Mouse (Mus musculus): ENCODE measurements around the gene Krt24. TPM values are rescaled to one million over a fixed set of nuclear protein-coding genes. Genes with fewer than 3 reads are reported as not detected.

Krt24 gene
- total and polyA plus RNA-seq, 3 experiments, result not detected

GRCm38 (mm10) chr11:99283334-99283733 lies 1.7 kb downstream of the Krt24 start:
- DNase-seq (ENCODE audit: low spot score), result no peak
- Histone ChIP-seq H3K4me1 (ENCODE audit: insufficient read depth, low read depth, low read length) (no peaks in the 10 kb centered on the region), H3K4me3 (ENCODE audit: low read depth, low read length) (no peak overlapping the region), H3K9me3 (replicated peaks) (no peaks in the 10 kb centered on the region), H3K36me3 (replicated peaks) (no peaks in the 10 kb centered on the region), H3K27me3 (ENCODE audit: insufficient read depth, low read length) (peaks cover 10% of the 10 kb centered on the region; the same call in 1 of the 2 replicates)
- no peak for ATAC-seq (ENCODE audit: extremely low read depth, insufficient number of reproducible peaks, low FRiP score, poor library complexity, severe bottlenecking)
- no peak for TF ChIP-seq TAL1 (conservative IDR thresholded peaks at IDR 0.05; ENCODE audit: low read depth, low read length)
- no peak for TF ChIP-seq GATA2 (IDR thresholded peaks at IDR 0.05; ENCODE audit: borderline replicate concordance, low read depth, low read length)
- no peak for TF ChIP-seq POLR2AphosphoS5 (IDR thresholded peaks at IDR 0.05; ENCODE audit: insufficient replicate concordance, low read depth, low read length)
- no peak for TF ChIP-seq CTCF (IDR thresholded peaks at IDR 0.05; ENCODE audit: low read depth, low read length)
- TF ChIP-seq GATA1 (IDR thresholded peaks at IDR 0.05; ENCODE audit: borderline replicate concordance, low read length), result no peak

- Histone ChIP-seq H3K4me3 (ENCODE audit: low read depth, low read length) (no peak overlapping the region), H3K4me1 (ENCODE audit: insufficient read depth, low read depth, low read length) (no peaks in the 10 kb centered on the region), H3K27me3 (ENCODE audit: insufficient read depth, low read length) (peaks cover 10% of the 10 kb centered on the region; the same call in 1 of the 2 replicates), H3K36me3 (replicated peaks) (no peaks in the 10 kb centered on the region), H3K9me3 (replicated peaks) (no peaks in the 10 kb centered on the region)
- TF ChIP-seq GATA2 (IDR thresholded peaks at IDR 0.05; ENCODE audit: borderline replicate concordance, low read depth, low read length) (no peak), TAL1 (conservative IDR thresholded peaks at IDR 0.05; ENCODE audit: low read depth, low read length) (no peak), POLR2AphosphoS5 (IDR thresholded peaks at IDR 0.05; ENCODE audit: insufficient replicate concordance, low read depth, low read length) (no peak)
- no peak for DNase-seq (ENCODE audit: low spot score)
- no peak for ATAC-seq (ENCODE audit: extremely low read depth, insufficient number of reproducible peaks, low FRiP score, poor library complexity, severe bottlenecking)
These were observed 3.9 kb downstream of the Krt24 start for GRCm38 (mm10) chr11:99281116-99281515.

DNA sequence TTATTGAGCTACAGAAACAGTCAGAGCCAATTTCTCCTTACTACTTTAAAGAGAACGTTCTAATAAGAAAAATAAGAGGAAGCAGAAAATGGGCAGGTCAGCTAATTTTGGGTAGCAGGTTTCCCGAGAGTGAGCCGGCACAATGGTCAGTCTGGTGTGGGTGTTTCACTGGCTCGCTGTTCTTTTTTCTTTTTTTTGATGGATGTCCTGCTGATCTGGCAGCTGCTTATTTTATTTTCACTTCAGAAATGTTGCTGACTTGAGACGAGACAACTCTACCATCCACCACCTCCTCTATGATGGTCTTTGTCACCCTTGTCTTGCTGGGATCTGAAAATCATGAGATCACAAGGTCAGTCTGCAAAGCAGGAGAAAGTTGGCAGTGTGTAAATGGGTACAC lies 5.1 kb downstream of the Krt24 start:
- Histone ChIP-seq H3K27me3 (ENCODE audit: insufficient read depth, low read length) (peaks cover 9% of the 10 kb centered on the region; the same call in 1 of the 2 replicates), H3K36me3 (replicated peaks) (no peaks in the 10 kb centered on the region), H3K4me1 (ENCODE audit: insufficient read depth, low read depth, low read length) (no peaks in the 10 kb centered on the region), H3K4me3 (ENCODE audit: low read depth, low read length) (no peak overlapping the region), H3K9me3 (replicated peaks) (no peaks in the 10 kb centered on the region)
- no peak for DNase-seq (ENCODE audit: low spot score)
- TF ChIP-seq GATA2 (IDR thresholded peaks at IDR 0.05; ENCODE audit: borderline replicate concordance, low read depth, low read length) (no peak), TAL1 (conservative IDR thresholded peaks at IDR 0.05; ENCODE audit: low read depth, low read length) (no peak), GATA1 (IDR thresholded peaks at IDR 0.05; ENCODE audit: borderline replicate concordance, low read length) (no peak), CTCF (IDR thresholded peaks at IDR 0.05; ENCODE audit: low read depth, low read length) (no peak), POLR2AphosphoS5 (IDR thresholded peaks at IDR 0.05; ENCODE audit: insufficient replicate concordance, low read depth, low read length) (no peak)
- no peak for ATAC-seq (ENCODE audit: extremely low read depth, insufficient number of reproducible peaks, low FRiP score, poor library complexity, severe bottlenecking)

- no peaks in the 10 kb centered on the region for H3K4me1 ChIP-seq (ENCODE audit: insufficient read depth, low read depth, low read length)
- H3K4me3 ChIP-seq (ENCODE audit: low read depth, low read length), result no peak overlapping the region
- TF ChIP-seq GATA2 (IDR thresholded peaks at IDR 0.05; ENCODE audit: borderline replicate concordance, low read depth, low read length), result no peak
- no peak for TF ChIP-seq TAL1 (conservative IDR thresholded peaks at IDR 0.05; ENCODE audit: low read depth, low read length)
- TF ChIP-seq CTCF (IDR thresholded peaks at IDR 0.05; ENCODE audit: low read depth, low read length), result no peak
- TF ChIP-seq POLR2AphosphoS5 (IDR thresholded peaks at IDR 0.05; ENCODE audit: insufficient replicate concordance, low read depth, low read length), result no peak
- no peak for TF ChIP-seq GATA1 (IDR thresholded peaks at IDR 0.05; ENCODE audit: borderline replicate concordance, low read length)
- DNase-seq (ENCODE audit: low spot score) (no peak), ATAC-seq (ENCODE audit: extremely low read depth, insufficient number of reproducible peaks, low FRiP score, poor library complexity, severe bottlenecking) (no peak)
- peaks cover 10% of the 10 kb centered on the region; the same call in 1 of the 2 replicates for H3K27me3 ChIP-seq (ENCODE audit: insufficient read depth, low read length)
- no peaks in the 10 kb centered on the region for H3K9me3 ChIP-seq (replicated peaks)
- H3K36me3 ChIP-seq (replicated peaks), result no peaks in the 10 kb centered on the region
These were observed 8.3 kb downstream of the Krt24 start for GRCm38 (mm10) chr11:99276786-99277185.

DNA sequence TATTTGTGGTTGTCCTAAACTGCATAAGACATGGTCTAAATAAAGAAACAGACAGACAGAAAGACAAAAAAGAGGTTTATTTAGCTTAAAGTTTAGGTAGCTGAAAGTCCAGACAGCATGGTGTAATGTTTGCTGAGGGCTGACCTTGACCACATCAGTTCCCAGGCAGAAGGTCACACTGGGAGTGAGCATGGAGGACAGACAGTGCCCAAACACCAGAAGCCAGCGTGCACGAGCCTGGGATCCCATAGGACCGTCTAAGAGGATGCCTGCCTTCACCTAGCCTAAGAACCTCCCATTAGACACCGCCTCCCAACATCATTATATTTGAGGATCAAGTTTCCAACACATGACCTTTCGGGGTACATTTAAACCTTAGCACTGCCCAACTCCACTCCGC lies 9.4 kb downstream of the Krt24 start:
- H3K4me3 ChIP-seq (ENCODE audit: low read depth, low read length), result no peak overlapping the region
- H3K4me1 ChIP-seq (ENCODE audit: insufficient read depth, low read depth, low read length), result no peaks in the 10 kb centered on the region
- TF ChIP-seq TAL1 (conservative IDR thresholded peaks at IDR 0.05; ENCODE audit: low read depth, low read length), result no peak
- no peak for TF ChIP-seq GATA1 (IDR thresholded peaks at IDR 0.05; ENCODE audit: borderline replicate concordance, low read length)
- no peak for TF ChIP-seq CTCF (IDR thresholded peaks at IDR 0.05; ENCODE audit: low read depth, low read length)
- TF ChIP-seq POLR2AphosphoS5 (IDR thresholded peaks at IDR 0.05; ENCODE audit: insufficient replicate concordance, low read depth, low read length), result no peak
- TF ChIP-seq GATA2 (IDR thresholded peaks at IDR 0.05; ENCODE audit: borderline replicate concordance, low read depth, low read length), result no peak
- DNase-seq (ENCODE audit: low spot score) (no peak), ATAC-seq (ENCODE audit: extremely low read depth, insufficient number of reproducible peaks, low FRiP score, poor library complexity, severe bottlenecking) (no peak)
- H3K36me3 ChIP-seq (replicated peaks), result no peaks in the 10 kb centered on the region
- H3K27me3 ChIP-seq (ENCODE audit: insufficient read depth, low read length), result peaks cover 10% of the 10 kb centered on the region; the same call in 1 of the 2 replicates
- no peaks in the 10 kb centered on the region for H3K9me3 ChIP-seq (replicated peaks)

DNA sequence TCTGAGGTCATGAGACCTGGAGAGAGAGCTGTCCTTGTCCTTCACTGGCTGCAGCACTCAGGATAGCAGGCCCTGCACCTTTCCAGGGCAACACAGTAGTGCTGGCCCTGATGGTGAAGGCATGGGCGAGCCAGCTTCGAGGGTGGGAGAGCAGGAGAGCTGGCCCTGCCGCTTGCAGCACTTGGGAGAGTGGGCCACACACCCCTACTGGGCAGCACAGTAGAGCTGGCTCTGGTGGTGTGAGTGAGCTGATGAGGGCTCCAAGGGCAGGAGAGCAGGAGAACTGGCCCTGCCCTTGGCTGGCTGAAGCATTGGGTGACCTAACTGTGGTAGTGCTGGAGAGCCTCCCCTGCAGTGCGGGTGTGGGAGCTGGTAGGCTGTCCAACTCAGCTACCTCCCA lies 12.3 kb downstream of the Krt24 start:
- ATAC-seq (ENCODE audit: extremely low read depth, insufficient number of reproducible peaks, low FRiP score, poor library complexity, severe bottlenecking) (no peak), DNase-seq (ENCODE audit: low spot score) (no peak)
- H3K9me3 ChIP-seq (replicated peaks), result no peaks in the 10 kb centered on the region
- no peaks in the 10 kb centered on the region for H3K4me1 ChIP-seq (ENCODE audit: insufficient read depth, low read depth, low read length)
- H3K36me3 ChIP-seq (replicated peaks), result no peaks in the 10 kb centered on the region
- TF ChIP-seq CTCF (IDR thresholded peaks at IDR 0.05; ENCODE audit: low read depth, low read length), result no peak
- H3K27me3 ChIP-seq (ENCODE audit: insufficient read depth, low read length), result peaks cover 10% of the 10 kb centered on the region; the same call in 1 of the 2 replicates
- H3K4me3 ChIP-seq (ENCODE audit: low read depth, low read length), result no peak overlapping the region

GRCm38 (mm10) chr11:99269192-99269591 lies 15.9 kb downstream of the Krt24 start:
- H3K27me3 ChIP-seq (ENCODE audit: insufficient read depth, low read length), result peaks cover 10% of the 10 kb centered on the region
- H3K36me3 ChIP-seq (replicated peaks), result no peaks in the 10 kb centered on the region
- no peak for ATAC-seq (ENCODE audit: extremely low read depth, insufficient number of reproducible peaks, low FRiP score, poor library complexity, severe bottlenecking)
- no peak for TF ChIP-seq POLR2AphosphoS5 (IDR thresholded peaks at IDR 0.05; ENCODE audit: insufficient replicate concordance, low read depth, low read length)
- H3K4me3 ChIP-seq (ENCODE audit: low read depth, low read length), result no peak overlapping the region
- H3K4me1 ChIP-seq (ENCODE audit: insufficient read depth, low read depth, low read length), result no peaks in the 10 kb centered on the region
- DNase-seq (ENCODE audit: low spot score), result no peak
- no peaks in the 10 kb centered on the region for H3K9me3 ChIP-seq (replicated peaks)

All from G1E (cell line).